Mouse (Mus musculus): ENCODE data around the gene Ciao1. TPM values are rescaled to one million over a fixed set of nuclear protein-coding genes. Genes with fewer than 3 reads are reported as not detected.
"Not testable (repeated sequence)": the region's sequence is repeated elsewhere in the genome, so short reads cannot be mapped to it uniquely, and the experiment has no call there.

The Ciao1 gene
- polyA plus RNA-seq, 1 experiment, result 24.7 TPM

DNA sequence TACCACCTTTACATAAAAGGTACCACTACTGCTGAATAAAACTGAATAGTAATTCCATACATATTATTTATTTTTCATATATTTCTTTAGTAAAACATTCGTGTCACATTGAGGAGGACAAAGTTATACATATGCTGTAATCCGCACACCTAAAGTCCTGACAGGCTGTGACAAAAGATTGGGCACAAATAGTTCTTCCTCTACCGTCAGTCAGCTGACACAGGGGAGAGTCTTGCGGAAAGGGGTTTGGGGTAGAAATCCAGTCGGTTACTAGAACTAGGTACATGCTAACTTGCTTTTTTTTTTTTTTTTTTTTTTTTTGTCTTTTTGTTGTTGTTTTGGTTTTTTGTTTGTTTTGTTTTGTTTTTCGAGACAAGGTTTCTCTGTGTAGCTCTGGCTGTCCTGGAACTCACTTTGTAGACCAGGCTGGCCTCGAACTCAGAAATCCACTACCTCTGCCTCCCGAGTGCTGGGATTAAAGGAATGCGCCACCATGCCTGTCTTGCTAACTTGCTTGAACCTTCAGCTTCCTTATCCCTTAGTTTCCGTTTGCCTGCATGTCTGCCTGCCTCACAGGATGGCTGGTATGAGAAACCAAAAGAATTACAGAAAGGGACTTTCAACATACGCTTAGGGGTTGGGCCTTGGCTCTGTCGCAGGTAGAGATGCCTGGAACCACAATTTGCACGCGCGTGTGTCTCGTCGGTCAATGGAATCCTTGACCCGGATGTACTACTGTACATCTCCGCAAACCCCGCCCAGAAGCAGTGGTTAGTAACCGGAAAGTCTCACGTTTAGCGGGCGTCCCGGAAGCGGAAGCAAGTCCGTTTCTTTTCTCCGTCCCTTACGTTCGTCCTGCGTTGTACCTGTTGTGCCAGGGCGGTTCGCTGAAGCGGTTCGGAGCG lies 39.8 kb downstream of the Ciao1 start, which contains the start of the genes 1810024B03Rik and Snrnp200:
TSS of gene 1810024B03Rik (minus strand) at position 734 of the 905 bp plus-strand sequence.
TSS of gene Snrnp200 (plus strand) at position 840 of the 905 bp plus-strand sequence.
- H3K27me3 ChIP-seq (ENCODE audit: control insufficient read depth, insufficient read depth, low read length), result no peaks in the 10 kb centered on the region
- peak within 1 kb of the TSS; percentile 67 for H3K27ac ChIP-seq (ENCODE audit: control insufficient read depth, insufficient read depth, low read depth, low read length)
- H3K4me1 ChIP-seq (ENCODE audit: control insufficient read depth, insufficient read depth, low read length), result peaks cover 2% of the 10 kb centered on the region; the same call in 1 of the 2 replicates
- peaks cover 5% of the 10 kb centered on the region for H3K36me3 ChIP-seq (ENCODE audit: control insufficient read depth, insufficient read depth, low read length)
- H3K4me3 ChIP-seq (ENCODE audit: control insufficient read depth, low read depth, low read length), result peak within 1 kb of the TSS; percentile 94
- TF ChIP-seq CTCF (IDR thresholded peaks at IDR 0.05; ENCODE audit: control insufficient read depth, insufficient read depth, insufficient replicate concordance, low read depth, low read length), result no peak
- peak; percentile 80; the same call in 1 of the 2 replicates for TF ChIP-seq POLR2A (IDR thresholded peaks at IDR 0.05; ENCODE audit: control insufficient read depth, low read depth, low read length)

GRCm38 (mm10) chr2:127206916-127207315 lies 40.7 kb downstream of the Ciao1 start:
- H3K4me1 ChIP-seq (ENCODE audit: control insufficient read depth, insufficient read depth, low read length), result peaks cover 2% of the 10 kb centered on the region; the same call in 1 of the 2 replicates
- no peaks in the 10 kb centered on the region for H3K27me3 ChIP-seq (ENCODE audit: control insufficient read depth, insufficient read depth, low read length)
- H3K27ac ChIP-seq (ENCODE audit: control insufficient read depth, insufficient read depth, low read depth, low read length), result no peak overlapping the region
- TF ChIP-seq CTCF (IDR thresholded peaks at IDR 0.05; ENCODE audit: control insufficient read depth, insufficient read depth, insufficient replicate concordance, low read depth, low read length), result no peak
- TF ChIP-seq POLR2A (IDR thresholded peaks at IDR 0.05; ENCODE audit: control insufficient read depth, low read depth, low read length), result no peak
- H3K4me3 ChIP-seq (ENCODE audit: control insufficient read depth, low read depth, low read length), result no peak overlapping the region
- H3K36me3 ChIP-seq (ENCODE audit: control insufficient read depth, insufficient read depth, low read length), result peaks cover 3% of the 10 kb centered on the region

DNA sequence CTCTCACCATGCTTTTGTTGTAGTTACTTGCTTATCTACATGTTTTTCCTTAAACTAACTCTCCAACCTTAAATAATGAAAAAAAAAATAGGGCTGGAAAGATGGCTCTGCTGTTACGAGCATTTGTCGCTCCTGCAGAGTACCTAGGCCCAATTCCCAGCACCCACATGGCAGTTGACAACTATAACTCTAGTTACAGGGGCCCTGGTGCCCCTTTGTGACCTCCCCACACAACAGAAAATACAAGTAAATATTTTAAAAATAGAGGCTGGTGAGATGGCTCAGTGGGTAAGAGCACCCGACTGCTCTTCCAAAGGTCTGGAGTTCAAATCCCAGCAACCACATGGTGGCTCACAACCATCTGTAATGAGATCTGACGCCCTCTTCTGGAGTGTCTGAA lies 41.7 kb downstream of the Ciao1 start:
- H3K27ac ChIP-seq (ENCODE audit: control insufficient read depth, insufficient read depth, low read depth, low read length); H3K4me1 ChIP-seq (ENCODE audit: control insufficient read depth, insufficient read depth, low read length); H3K27me3 ChIP-seq (ENCODE audit: control insufficient read depth, insufficient read depth, low read length); H3K36me3 ChIP-seq (ENCODE audit: control insufficient read depth, insufficient read depth, low read length); H3K4me3 ChIP-seq (ENCODE audit: control insufficient read depth, low read depth, low read length): not testable (repeated sequence)

DNA sequence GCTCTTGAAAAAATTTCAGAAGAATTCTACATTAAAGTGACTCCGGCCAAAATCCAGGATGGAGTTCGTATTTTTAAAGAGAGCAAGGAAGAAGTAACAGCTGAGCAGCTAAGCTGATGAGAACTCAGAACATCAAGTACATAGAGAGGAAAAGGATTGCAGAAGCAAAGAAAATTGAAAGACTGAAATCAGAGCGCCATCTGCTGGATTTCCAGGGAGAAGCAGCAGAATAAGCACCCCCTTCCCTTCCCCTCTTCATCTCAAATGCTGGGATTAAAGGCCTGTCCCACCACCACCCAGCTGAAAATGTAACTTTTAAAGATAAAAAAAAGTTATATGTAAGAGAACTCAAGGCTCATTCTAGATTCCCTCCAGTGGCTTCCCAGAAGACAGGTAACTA lies 42.7 kb downstream of the Ciao1 start:
- no peaks in the 10 kb centered on the region for H3K36me3 ChIP-seq (ENCODE audit: control insufficient read depth, insufficient read depth, low read length)
- no peaks in the 10 kb centered on the region for H3K27me3 ChIP-seq (ENCODE audit: control insufficient read depth, insufficient read depth, low read length)
- no peak overlapping the region for H3K4me3 ChIP-seq (ENCODE audit: control insufficient read depth, low read depth, low read length)
- H3K4me1 ChIP-seq (ENCODE audit: control insufficient read depth, insufficient read depth, low read length), result peaks cover 2% of the 10 kb centered on the region; the same call in 1 of the 2 replicates
- no peak overlapping the region for H3K27ac ChIP-seq (ENCODE audit: control insufficient read depth, insufficient read depth, low read depth, low read length)
- 0 out of 2 replicates have a peak, but pooled peaks have one; percentile 15 for TF ChIP-seq CTCF (IDR thresholded peaks at IDR 0.05; ENCODE audit: control insufficient read depth, insufficient read depth, insufficient replicate concordance, low read depth, low read length)
- no peak for TF ChIP-seq POLR2A (IDR thresholded peaks at IDR 0.05; ENCODE audit: control insufficient read depth, low read depth, low read length)

Other genes with a start within 250 kb of the Ciao1 start
- 3.1 and 3.5 TPM in 2 replicates for gene Ap4e1, start 239.1 kb downstream of the Ciao1 start, polyA plus RNA-seq (2012; rRNA removed)
- 4.2 and 6.5 TPM in 2 replicates for gene Blvra, start 177.2 kb downstream of the Ciao1 start, polyA plus RNA-seq (2012; rRNA removed)
- gene Ncaph, start 113.9 kb downstream of the Ciao1 start, polyA plus RNA-seq (2012; rRNA removed), result 6.0 and 6.1 TPM in 2 replicates
- 42.2 and 44.2 TPM in 2 replicates for gene Itpripl1, start 104.4 kb downstream of the Ciao1 start, polyA plus RNA-seq (2012; rRNA removed)
- gene 1810024B03Rik, start 39.5 kb downstream of the Ciao1 start, polyA plus RNA-seq (2012; rRNA removed), result 6.4 and 8.1 TPM in 2 replicates
- 45.6 and 45.7 TPM in 2 replicates for gene Snrnp200, start 39.4 kb downstream of the Ciao1 start, polyA plus RNA-seq (2012; rRNA removed)
- 54.2 and 64.2 TPM in 2 replicates for gene Tmem127, start 92 bp upstream of the Ciao1 start, polyA plus RNA-seq (2012; rRNA removed)
- 14.1 and 18.3 TPM in 2 replicates for gene Stard7, start 22.4 kb upstream of the Ciao1 start, polyA plus RNA-seq (2012; rRNA removed)
- 6.7 and 9.6 TPM in 2 replicates for gene Dusp2, start 88.3 kb upstream of the Ciao1 start, polyA plus RNA-seq (2012; rRNA removed)
- not detected in 2 replicates for gene Astl, start 90.8 kb upstream of the Ciao1 start, polyA plus RNA-seq (2012; rRNA removed)
- 0.16 and 0.17 TPM in 2 replicates for gene Adra2b, start 115.4 kb upstream of the Ciao1 start, polyA plus RNA-seq (2012; rRNA removed)
- gene Gpat2, start 177.4 kb upstream of the Ciao1 start, polyA plus RNA-seq (2012; rRNA removed), result 53.2 and 63.0 TPM in 2 replicates
- 26.7 and 27.1 TPM in 2 replicates for gene Fahd2a, start 196.7 kb upstream of the Ciao1 start, polyA plus RNA-seq (2012; rRNA removed)

Data from testis, adult 2 months (tissue).